Mouse (Mus musculus) neural tube, embryonic 10.5 days (tissue): ENCODE measurements around the gene Pla2g4f.

ENCODE experiments used
- DNase-seq: peaks from one replicate; pipeline ENCODE4 v3.0.0-alpha.2; 2017; ENCODE audit warnings: low spot score; ENCODE audit errors: extremely low spot score

The Pla2g4f gene

GRCm38 (mm10) chr2:120281221-120281620, 32.7 kb downstream of the Pla2g4f start:
- DNase-seq, result no peak

GRCm38 (mm10) chr2:120279961-120280360, 34.0 kb downstream of the Pla2g4f start:
- peak; percentile 63 for DNase-seq

GRCm38 (mm10) chr2:120276951-120277350, 37.0 kb downstream of the Pla2g4f start:
- DNase-seq, result no peak

GRCm38 (mm10) chr2:120268635-120269034, 45.3 kb downstream of the Pla2g4f start:
- peak; percentile 19 for DNase-seq

- no peak for DNase-seq
These were observed 48.4 kb downstream of the Pla2g4f start for GRCm38 (mm10) chr2:120265523-120265922.

GRCm38 (mm10) chr2:120264858-120265257, 49.1 kb downstream of the Pla2g4f start:
- no peak for DNase-seq

GRCm38 (mm10) chr2:120262876-120263275, 51.1 kb downstream of the Pla2g4f start:
- DNase-seq, result no peak

GRCm38 (mm10) chr2:120261346-120261745, 52.6 kb downstream of the Pla2g4f start:
- DNase-seq, result no peak

- no peak for DNase-seq
These were observed 57.7 kb downstream of the Pla2g4f start for GRCm38 (mm10) chr2:120256259-120256658.

GRCm38 (mm10) chr2:120252644-120253043, 61.3 kb downstream of the Pla2g4f start:
- DNase-seq, result no peak
